Mouse (Mus musculus) heart, adult 2 months (tissue): Measurements from ENCODE around the gene Klhl9.

Source experiments
- CTCF ChIP-seq: fragments of 200-600 bp; IDR thresholded peaks from 2 replicates; pipeline ENCODE4 v1.8.1; 2022; ENCODE audit warnings: antibody characterized with exemption, mild to moderate bottlenecking, moderate library complexity
- POLR2A ChIP-seq: fragments of 200-500 bp; IDR thresholded peaks from 2 replicates; pipeline ENCODE4 v1.6.1; 2011; ENCODE audit warnings: mild to moderate bottlenecking, low read depth, low read length, control low read depth; ENCODE audit not compliant: insufficient read depth

DNA sequence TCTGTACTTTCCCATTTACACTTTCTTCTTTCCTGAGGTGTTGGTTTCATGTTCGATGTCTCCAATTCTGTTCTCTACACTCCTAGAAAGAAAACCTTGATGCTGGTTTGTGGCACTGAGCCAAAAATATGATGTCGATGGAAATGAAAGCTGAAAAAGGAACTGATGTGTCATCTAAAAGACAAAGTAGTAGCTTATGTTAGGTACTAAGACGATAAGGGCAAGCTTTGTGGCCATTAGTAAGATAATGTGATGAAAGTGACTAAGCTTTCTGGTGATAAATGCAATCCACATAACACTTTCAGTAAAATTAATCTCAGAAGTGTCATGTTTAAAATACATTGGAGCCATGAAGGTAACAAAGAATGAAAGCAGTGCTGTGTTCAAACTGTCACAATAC, 40.9 kb downstream of the Klhl9 start:
- TF ChIP-seq CTCF (no peak), POLR2A (no peak)
